Mouse (Mus musculus): ENCODE measurements around the gene Nradd.

Gene Nradd

DNA sequence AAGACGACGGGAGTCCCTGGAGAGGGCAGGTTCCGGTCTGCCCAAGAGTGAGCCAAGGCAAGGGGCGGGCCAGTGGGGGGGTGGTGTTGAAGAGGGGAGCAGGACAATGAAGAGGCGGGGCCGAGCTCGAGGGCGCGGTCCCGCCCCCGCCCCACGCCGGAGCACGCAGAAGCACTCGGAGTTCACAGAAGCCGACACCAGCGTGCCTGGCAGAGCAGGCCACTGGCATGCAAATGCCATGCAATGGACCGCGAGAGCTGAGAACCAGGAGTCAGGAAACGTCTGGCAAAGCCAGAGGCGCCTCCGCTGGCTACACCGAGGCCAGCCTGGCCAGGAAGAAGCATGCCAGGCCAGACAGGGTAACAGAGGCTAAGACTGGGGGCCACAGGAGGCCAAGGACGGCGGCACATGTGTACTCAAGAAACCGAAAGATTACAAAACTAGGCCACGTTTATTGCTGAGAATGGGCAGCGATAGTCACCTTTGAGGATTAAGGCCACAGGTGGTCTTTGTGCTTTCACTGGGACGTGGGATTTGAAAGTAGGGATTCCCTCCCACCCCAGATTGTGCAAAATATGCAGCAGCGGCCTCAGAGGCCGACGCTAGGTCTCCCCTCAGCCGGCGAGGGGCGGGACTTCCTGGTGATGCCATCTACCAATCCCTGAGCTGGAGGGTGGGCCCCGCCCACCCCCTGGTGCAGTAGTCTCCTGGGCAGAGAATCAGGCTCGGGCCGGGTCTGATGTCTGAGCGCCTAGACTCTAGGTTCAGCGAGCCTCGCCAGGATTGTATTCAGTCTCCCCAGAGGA, at the start of gene Nradd:
Nradd (minus strand) TSS at position 92 of the 806 bp plus-strand sequence.
- no peak for DNase-seq (ENCODE audit: low spot score in 2 of 2)

GRCm38 (mm10) chr9:110673107-110673752, 49.0 kb upstream of the Nradd start:
- DNase-seq (ENCODE audit: low spot score in 2 of 2), result no peak

DNA sequence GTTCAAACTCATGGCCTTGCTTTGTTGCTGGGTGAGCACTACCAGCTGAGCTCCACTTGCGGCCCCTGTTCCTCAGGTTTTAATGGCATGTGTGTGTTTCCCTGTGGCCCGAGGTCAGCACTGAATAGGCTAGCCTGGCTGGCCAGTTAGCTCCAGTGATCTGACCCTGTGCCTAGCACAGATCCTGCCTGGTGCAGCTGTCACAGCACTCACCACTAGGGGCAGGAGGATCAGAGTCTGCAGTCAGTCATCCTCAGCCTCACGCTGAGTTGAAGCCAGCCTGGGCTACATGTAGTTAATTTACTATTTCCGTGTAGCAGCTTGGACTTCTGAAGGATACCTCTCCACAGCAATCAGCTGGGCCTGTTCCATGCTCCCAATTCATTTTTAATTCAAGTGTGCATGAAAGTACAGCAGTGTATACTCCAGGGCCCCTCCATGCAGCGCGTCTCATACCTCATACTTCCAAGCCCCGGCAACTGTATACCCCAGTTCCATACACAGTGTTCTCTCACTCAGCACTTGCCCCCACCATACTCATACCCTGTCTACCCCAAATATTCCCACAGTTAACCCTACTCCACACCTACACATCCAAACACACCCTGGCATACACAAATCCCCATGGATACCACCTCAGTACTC, 48.3 kb upstream of the Nradd start:
- DNase-seq (ENCODE audit: low spot score in 2 of 2), result peak in 1 of 2 experiments; percentile 36

DNA sequence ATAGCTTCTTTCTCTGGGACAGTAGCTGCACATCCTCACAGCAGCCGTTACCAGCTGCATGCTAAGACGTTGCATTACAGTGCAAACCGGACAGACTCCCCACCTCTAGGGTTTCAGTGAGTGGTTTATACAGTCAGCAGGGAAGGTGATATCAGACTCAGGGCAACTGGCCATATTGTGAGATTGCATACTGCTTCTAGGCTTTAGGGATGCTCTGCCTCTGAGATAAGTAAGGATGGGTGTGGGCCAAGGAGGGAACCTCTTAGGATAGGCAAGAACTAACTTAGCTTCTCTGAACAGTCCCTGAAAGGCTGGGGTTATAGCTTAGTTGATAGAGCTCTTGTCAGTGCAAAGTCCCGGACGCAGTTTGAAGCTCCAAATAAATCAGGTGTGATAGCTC, 45.5 kb upstream of the Nradd start:
- no peak for DNase-seq (ENCODE audit: low spot score in 2 of 2)

- no peak for DNase-seq (ENCODE audit: low spot score in 2 of 2)
Observed at GRCm38 (mm10) chr9:110668601-110669293, 44.5 kb upstream of the Nradd start.

DNA sequence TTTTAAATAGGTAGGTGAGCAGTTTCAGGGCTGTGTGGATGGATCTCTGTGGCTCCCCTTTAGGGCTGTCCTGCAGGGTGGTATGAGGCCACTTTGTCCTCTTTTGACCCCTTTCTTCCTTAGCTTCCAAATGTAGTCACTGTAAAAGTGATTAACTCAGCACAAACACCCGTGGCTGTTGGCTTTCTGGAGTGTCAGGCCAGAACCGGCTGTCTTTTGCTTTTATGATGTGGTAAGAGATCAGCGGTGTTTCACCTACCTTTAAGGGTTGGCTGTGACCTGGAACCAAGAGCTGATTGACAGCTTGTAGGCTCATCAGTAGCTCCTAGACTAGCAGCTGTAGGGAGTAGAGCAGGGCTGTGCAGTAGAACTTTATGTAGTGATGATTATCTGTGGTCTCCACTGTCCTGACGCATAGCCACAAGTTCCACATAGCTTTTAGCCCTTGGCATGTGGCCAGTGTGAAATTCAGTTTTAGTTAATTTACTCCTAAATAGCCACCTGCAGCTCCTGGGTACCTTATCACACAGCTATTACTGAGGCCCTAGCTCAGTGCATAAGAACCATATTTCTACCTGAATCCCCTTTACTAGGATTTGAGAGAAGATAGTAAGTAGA, 43.1 kb upstream of the Nradd start:
- DNase-seq (ENCODE audit: low spot score in 2 of 2), result no peak

DNA sequence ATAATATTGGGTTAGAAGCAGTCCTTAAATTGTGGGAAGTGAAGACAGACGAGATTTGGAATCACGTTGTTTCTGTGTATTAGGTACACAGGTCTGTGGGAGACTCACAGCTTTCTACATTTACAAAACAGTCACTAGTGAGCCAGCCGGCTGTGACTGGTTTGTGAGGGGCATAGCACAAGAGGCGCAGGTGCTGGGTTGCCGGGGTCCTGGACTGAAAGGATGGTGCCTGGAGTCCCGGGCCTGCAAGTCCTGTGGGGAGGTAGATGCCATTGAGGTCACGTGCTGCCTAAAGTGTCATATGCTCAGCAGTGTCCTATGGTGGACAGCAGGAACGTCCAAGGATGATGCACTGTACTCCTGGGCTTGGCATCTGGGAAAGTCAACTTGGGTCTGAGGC, 42.1 kb upstream of the Nradd start:
- no peak for DNase-seq (ENCODE audit: low spot score in 2 of 2)

DNA sequence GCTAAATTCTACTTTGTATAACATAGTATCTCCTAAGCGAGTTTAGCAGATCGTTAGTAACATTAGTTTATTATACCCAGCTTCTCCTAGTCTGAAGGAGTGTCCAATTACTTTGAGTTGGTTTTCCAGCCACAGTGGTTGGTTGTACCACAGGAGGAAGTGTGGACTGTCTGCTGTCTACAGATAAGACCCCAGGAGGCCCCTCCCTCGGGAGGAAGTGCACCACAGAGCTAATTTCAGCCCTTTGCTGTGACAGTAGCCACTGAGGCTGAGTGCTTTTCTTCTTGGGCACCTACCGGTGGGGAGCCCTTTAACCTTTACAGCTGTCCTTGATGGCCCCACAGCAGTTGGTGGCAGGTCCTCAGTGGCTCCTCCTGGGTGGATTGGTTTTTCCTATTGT, 41.7 kb upstream of the Nradd start:
- no peak for DNase-seq (ENCODE audit: low spot score in 2 of 2)

GRCm38 (mm10) chr9:110662844-110663243, 38.6 kb upstream of the Nradd start:
- DNase-seq (ENCODE audit: low spot score in 2 of 2), result no peak

GRCm38 (mm10) chr9:110660856-110661612, 36.8 kb upstream of the Nradd start:
- DNase-seq (ENCODE audit: low spot score in 2 of 2), result no peak

DNA sequence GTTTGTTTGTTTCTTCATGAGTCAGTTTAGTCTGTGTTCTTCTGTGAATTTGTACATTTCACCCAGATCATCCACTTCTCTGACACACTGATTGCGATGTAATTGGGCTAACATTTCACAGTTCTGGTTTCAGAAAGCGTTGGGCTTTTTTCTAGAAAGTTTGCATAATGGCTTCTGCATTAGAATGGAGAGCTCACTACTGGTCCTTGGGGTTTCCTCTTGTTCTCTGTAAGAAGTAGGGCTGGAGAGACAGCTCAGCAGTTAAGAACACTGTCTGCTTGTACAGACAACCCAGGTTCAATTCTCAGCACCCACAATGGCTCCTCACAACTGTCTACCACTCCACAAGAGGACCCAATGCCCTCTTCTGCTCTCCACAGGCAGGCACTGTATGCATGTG, 36.0 kb upstream of the Nradd start:
- DNase-seq (ENCODE audit: low spot score in 2 of 2), result no peak

GRCm38 (mm10) chr9:110659521-110659920, 35.3 kb upstream of the Nradd start:
- DNase-seq (ENCODE audit: low spot score in 2 of 2), result no peak

- DNase-seq (ENCODE audit: low spot score in 2 of 2), result no peak
Observed at GRCm38 (mm10) chr9:110657474-110658078, 33.3 kb upstream of the Nradd start.

- DNase-seq (ENCODE audit: low spot score in 2 of 2), result peak; percentile 91 to 94
Observed at GRCm38 (mm10) chr9:110656249-110657221, 32.3 kb upstream of the Nradd start, which contains the start of gene Ccdc12. Gene Ccdc12, plus strand, starts transcription at chr9:110656503.

- DNase-seq (ENCODE audit: low spot score in 2 of 2), result no peak
Observed at GRCm38 (mm10) chr9:110655651-110656007, 31.4 kb upstream of the Nradd start.

DNA sequence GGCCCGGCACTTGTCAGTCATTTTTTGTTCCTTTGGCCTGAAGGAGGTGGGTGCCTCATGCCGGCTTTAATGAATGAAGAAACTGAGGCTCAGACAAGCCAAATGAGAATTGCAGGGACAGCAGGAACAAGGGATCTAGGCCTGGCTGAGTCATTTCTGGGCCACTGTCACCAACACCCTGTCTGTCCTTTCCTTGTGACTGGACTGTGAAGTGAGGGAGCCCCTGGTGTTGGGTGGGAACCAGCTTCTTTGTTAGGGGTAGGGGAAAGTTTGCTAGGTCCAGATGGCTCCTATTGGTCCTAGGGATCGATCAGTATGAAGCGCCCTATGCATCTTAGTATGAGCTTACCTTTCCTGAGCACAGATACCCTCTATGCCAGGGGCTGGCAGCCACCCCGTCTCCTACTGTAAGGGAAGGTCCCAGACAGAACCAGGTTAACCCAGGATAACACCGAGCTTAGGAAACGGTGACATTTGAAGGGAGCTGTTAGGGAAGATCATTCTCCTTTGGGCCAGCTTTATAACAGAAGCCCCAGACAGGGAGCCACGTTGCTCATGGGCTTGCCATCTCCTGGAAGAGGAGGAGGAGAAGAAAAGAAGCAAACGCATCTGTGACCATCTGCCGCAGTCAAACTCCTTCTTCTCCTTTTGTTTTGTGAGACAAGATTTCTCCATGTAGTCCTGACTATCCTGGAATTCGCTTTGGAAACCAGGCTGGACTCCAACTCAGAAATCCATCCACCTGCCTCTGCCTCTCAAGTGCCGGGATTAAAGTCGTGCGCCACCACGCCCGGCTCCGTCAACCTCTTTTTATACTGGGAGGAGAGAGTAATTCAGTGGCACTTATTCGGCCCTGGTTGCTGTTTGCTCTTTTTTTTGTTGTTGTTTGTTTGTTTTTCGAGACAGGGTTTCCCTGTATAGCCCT, 30.7 kb upstream of the Nradd start:
- no peak for DNase-seq (ENCODE audit: low spot score in 2 of 2)

DNA sequence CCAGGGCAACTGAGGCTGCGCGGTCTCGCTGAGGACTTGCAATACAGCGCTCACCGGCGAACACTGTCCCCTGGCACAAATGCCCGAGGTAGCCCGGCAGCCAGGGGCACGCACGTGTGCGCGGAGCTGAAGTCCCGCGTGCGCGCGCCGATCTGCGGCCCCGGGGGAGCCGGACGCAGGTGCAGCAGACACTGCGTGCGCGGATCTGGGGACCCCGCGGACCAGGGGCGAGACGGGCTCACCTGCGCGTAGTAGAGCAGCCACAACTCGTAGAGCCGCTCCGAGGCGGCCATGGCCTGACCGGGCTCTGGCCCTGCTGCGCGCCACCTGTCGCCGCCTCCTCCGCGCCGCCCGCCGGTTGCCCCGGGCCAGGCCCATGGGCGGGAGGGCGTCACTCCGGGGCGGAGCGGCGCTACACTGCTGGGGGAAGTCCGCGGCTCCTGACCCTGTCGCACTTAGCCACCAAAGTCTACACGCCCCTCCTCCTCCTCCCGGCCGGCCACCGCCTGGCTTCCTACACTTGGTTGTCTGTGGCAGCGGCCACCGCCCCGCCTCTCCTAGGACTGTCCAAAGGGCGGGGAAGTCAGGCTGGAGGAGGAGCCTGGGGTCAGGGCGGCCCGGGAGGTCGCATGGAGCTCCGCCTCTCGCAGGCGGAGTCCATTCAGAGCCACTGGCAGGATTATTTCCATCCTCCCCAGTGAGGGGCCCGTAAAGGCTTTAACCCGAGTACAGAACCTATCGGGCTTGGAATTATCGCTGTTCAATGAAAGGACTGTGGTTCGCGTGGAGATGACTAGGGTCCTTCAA, 29.6 kb upstream of the Nradd start, which contains the start of gene Nbeal2:
Nbeal2 (minus strand) TSS at position 507 of the 807 bp plus-strand sequence.
- DNase-seq (ENCODE audit: low spot score in 2 of 2), result peak; percentile 59 to 69

Data from thymus, postnatal 10 days (tissue).